Mouse (Mus musculus) fibroblast of lung, adult 2 months (primary cell): ENCODE measurements around the gene Glis1.
"Not testable (repeated sequence)": the region's sequence is repeated elsewhere in the genome, so short reads cannot be mapped to it uniquely, and the experiment has no call there.

Experiments
- DNase-seq: peaks from one replicate; pipeline ENCODE4 v3.0.0-alpha.2; 2011; ENCODE audit warnings: low read depth

Glis1 gene

DNA sequence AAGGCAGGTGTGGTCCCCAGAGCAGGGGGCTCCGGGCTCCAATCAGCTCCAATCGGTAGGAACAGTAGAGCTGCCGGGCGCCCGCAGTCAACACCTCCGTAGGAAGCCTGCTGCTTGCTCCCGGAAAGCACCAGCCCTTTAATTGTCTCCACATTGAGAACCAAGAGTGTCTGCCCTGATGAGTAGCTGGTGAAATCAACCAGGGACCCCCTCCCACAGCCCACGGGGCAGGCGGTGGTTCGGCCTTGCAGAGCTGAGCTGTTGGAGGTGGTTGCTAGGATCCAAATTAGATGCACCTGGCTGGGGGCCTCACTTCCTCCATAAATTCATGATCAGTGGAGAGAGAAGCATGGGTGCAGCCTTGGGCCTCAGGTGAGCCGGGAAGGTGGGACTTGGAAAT, 146.5 kb downstream of the Glis1 start:
- no peak for DNase-seq

GRCm38 (mm10) chr4:107586391-107586790, 152.0 kb downstream of the Glis1 start:
- no peak for DNase-seq

DNA sequence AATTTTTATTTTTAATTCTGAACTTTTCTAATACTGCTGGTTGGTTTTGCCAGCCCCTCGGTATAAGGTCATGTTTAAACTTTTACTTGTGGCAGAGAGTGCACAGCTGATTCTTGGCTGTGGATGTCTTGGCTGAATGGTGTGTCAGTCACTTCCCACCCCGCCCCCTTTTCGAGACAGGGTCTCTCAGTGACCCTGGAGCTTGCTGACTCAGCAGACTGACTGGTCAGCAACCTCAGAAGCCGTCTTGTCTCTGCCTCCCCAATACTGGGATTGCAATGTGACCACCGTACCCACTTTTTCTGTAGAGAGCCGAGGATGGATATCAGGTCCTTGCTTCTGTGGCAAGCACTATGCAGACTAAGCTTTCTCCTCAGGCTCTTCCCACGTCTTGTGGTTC, 154.2 kb downstream of the Glis1 start:
- no peak for DNase-seq

DNA sequence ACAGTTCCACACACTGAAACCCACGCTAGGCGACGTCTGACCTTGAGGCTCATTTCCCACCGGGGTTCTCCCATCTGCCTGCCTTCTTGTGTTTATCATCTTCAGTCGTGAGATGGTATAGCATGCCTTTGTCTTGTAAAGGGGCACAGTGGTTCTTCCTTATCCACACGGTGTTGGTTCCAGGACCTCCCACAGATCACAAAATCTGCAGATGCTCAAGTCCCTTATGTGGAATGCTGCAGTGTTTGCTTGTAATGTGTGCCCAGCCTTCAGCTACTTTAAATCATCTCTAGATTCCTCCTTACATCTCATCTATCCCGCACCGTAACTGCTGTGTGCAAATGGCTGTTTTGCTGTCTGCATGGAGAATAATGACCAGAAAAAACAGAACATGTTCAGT, 154.7 kb downstream of the Glis1 start:
- no peak for DNase-seq

DNA sequence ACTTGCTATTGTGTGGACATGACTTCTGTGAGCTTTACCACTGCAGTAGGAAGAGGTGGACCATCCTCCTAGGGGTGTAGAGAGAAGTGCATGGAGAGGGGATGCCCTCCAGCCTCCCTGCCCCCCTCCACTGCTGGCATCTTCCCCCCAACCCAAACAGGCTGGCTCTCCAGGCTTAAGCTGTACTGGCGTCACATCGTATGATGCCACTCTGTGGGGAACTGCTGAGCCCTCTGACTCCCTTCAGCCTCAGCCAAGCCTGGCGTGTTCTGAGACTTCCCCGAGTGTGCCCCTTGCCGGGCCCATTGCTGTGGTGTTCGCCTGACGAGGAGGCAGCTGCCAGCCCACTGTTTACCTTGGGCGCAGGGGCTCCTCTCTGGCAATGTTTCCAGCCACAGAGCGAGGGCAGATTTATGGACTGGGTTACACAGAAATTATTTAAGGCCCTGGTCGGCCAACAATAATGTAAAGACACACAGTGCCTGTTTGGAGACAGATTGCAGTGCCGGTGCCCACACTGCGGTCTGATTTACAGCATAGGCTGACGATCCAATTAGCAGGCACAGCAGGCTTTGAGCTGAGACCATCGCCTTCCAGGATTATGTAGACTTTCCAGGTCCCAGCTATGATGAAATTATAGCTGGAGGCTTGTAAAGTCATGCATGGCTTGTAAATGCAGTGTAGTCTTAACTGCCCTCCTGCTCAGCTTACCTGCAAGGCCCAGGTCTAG, 156.6 kb downstream of the Glis1 start:
- DNase-seq, result no peak

DNA sequence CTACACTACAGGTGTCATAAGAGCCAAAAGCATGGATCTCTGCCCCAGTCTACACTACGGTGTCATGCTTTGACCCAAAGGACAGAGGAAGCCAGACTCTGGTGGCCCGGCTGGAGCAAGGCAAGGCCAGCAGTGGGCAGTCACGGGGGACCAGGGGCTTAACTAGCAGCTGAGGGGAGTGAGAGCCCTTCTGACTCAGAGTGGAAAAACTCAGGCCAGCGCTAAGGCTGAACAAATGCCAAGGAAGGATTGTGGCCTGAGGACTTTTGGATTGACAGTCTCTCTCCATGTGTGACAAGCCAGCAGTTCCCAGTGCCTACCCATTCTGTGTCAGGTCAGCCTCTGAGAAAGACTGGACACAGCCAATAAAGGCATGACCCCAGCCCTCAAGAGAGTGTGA, 159.0 kb downstream of the Glis1 start:
- no peak for DNase-seq

GRCm38 (mm10) chr4:107597226-107597897, 163.0 kb downstream of the Glis1 start:
- DNase-seq, result no peak

DNA sequence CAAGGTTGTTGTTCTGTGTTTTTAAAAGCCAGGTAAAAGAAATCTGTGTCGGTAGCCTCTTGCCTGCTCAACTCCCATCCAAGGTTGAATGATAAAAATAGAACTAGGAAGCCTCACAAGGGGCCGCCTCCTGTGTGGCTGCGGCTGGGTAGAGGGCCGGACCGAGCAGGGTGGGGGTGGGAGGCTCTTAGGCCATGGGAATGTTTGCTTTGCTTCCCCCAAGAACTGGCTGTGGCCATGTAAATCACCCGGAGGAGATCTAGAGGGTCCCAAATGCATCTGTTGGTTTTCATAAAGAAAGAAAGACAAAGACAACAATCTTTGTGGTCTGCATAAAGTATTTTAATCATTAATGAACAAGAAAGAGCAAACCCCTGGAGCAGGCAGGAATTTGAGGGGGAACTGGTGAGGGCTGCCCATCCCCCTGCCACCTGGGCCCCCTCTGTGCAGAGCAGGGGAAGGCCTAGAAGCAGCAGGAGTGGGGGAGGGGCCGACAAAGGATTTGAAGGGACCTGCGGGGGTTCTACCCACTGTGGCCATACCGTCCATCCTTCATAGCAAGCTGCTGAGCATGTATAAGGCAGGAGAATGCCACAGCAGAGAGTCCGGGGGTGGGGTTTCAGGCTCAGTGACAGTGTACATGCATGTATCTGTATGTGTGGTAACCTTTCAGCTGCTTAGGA, 163.6 kb downstream of the Glis1 start:
- DNase-seq, result no peak

DNA sequence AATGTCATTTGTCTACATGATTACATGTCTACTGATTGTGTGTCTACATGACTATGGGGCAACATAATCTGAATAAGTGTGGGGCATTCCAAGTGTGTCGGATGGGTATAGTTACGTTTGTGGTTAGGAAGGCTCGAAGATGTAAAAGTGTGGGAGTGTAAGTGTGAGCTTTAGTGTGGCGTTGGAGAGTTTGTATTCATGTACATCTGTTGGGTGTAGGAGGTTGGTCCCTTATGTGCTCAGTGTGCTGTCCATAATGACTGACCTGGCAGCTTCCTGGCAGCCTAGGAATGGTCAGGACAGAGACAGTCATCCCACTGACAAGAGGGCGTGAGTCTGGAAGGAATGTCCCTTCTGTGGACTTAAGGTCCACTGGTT, 164.2 kb downstream of the Glis1 start:
- not testable (repeated sequence) for DNase-seq

- DNase-seq, result no peak
These were observed 167.9 kb downstream of the Glis1 start for GRCm38 (mm10) chr4:107602284-107602683.

DNA sequence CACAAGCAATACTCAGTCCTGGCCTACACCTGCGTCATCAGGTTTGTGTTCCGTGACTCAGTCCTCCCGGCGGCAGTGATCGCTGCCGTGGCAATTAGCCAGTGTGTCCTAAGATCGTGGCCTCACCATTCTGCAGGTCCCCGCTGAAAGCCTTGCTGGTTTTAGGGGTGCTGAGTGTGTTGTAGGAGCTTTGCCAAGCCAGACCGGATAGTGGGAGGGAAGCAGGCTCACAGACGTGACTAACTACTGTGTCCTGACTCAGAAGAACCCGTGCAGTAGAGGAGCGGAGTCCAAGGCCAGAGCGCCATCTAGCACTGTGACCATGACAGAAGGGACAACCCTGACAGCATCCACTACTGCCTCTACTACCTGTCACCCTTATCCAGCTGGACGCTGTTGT, 168.4 kb downstream of the Glis1 start:
- peak; percentile 57 for DNase-seq

- DNase-seq, result no peak
These were observed 168.8 kb downstream of the Glis1 start for GRCm38 (mm10) chr4:107603208-107603607.

DNA sequence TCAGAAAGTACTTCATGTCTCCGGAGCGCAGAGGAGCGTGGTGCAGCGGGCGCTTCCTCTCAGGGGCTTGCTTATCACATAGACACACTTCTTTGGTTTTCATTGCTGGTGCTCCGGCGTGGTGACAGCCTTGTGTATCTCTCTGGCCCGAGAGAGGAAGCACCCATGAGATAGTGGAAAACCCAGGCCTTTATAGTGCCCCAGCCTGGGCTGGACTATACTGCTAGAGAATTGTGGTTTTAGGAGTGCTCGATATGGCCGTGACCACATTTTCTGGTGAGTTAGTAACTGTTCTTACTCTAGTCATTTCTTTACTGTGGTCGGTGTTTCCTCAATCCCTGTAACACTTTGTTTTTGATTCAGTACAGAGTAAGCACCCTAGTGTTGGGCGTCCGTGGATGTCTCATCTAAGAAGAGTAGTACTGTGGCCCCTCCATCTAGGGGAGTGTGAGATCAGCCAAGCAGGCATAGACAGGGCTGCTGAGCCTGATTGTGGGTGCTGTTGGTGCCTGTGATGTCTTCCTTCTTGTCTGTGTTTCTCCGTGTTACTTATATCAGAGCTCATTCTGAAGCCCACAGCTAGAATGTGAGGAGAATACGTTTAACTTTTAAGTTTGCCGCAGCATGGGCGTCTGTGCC, 171.7 kb downstream of the Glis1 start:
- no peak for DNase-seq

GRCm38 (mm10) chr4:107609775-107610174, 175.4 kb downstream of the Glis1 start:
- no peak for DNase-seq

GRCm38 (mm10) chr4:107611888-107612650, 177.7 kb downstream of the Glis1 start:
- DNase-seq, result no peak

DNA sequence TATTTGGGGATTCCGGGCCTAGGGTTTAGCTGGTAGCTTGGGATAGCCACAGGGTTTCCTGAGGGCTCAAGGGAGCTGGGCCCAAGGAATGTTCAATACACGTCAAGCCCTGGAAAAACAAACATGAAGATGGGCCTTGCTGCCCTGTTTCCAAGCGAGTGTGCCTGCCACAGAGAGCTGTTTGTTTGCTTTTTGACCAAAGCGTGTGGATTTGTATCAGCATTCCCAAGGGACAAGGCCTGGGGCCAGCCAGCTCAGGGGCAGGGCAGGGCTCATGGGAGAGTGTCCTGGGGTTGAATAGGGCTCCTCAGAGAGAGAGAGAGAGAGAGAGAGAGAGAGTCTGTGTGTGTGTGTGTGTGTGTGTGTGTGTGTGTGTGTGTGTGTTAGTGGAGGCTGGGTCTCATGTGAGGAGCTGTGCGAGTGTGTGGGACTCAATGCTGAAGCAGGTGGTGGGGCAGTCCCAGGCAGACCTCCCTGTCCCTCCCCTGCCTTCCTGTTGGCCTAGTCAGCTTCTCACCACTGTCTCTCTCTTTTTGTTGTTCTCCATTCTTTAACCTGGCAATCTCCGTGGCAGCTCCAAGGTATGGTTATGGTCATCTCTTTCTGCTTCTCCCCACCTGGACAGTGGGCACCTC, 183.3 kb downstream of the Glis1 start:
- no peak for DNase-seq

DNA sequence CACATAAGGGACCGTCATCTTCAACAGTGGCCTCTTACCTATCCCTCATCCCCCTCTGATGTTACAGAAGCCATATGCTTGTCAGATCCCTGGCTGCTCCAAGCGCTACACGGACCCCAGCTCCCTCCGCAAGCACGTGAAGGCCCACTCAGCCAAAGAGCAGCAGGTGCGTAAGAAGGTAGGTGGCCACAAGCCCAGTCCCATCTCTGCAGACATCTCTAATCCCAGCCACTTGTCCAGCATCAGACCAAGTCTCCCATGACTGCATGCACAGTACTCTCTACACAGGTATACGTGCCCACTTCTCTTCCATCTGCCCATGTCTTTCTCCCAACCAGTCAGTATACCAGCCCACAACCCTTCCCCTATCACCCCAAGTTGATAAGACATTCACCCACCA, 185.1 kb downstream of the Glis1 start:
- DNase-seq, result no peak

DNA sequence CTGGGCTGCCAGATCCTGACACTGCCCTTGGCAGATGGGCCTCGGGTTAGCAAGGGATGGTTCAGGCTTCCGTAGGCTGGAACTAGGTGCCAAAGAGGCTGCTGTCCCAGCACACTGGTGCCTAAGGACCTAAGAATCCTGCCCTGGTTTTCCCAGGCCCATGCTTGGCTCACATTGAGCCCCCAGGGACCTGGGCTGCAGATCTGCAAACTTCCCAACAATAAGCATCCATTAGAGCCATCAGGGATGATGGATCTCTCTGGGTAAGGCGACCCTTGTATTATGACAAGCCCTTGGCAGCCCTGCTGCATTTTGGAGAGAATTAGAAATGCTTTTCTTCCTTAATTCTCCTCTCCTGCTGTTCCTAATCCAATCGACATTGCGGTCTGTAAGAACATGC, 187.0 kb downstream of the Glis1 start:
- DNase-seq, result peak; percentile 74

- no peak for DNase-seq
These were observed 187.9 kb downstream of the Glis1 start for GRCm38 (mm10) chr4:107622296-107622695.

- DNase-seq, result peak; percentile 89
These were observed 189.5 kb downstream of the Glis1 start for GRCm38 (mm10) chr4:107623916-107624315.

DNA sequence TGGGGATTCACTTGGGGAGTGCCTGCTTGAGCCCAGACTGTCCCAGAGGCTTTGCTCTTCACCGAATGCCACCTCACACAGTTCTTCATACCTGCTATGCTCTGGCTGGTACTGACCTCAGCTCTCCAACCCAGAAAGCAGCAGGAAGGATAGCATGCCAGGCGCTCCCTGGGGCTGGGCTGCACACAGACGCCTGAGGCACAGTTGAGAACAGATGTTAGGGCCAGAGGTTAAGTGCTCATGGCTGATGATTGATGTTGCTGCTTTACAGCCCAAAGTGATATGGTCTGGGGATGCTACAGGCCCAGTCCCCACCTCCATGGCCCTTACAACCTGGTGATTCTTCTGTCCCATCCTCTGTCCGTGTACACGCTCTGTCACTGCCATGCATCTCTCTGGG, 190.6 kb downstream of the Glis1 start:
- DNase-seq, result no peak

- no peak for DNase-seq
These were observed 193.8 kb downstream of the Glis1 start for GRCm38 (mm10) chr4:107628226-107628625.
